Mouse (Mus musculus): ENCODE measurements around the gene Thrb.

- TF ChIP-seq CTCF (IDR thresholded peaks at IDR 0.05; ENCODE audit: low read depth, low read length) (no peak), POLR2A (IDR thresholded peaks at IDR 0.05; ENCODE audit: borderline replicate concordance, low read depth, low read length) (no peak)
These were observed 15.2 kb downstream of the Thrb start for GRCm38 (mm10) chr14:17675214-17675613.
